Mouse (Mus musculus) liver, postnatal 0 days (tissue): ENCODE results near the gene Lmx1a. TPM values are rescaled to one million over a fixed set of nuclear protein-coding genes. Genes with fewer than 3 reads are reported as not detected.

ENCODE experiments used
- ATAC-seq: fragments of 200-750 bp; cut with Nextera tagmentation; 2 replicates; pipeline ENCODE4 v1.8.0; 2017; ENCODE audit warnings: mild to moderate bottlenecking, moderate library complexity
- DNase-seq: peaks from one replicate; pipeline ENCODE4 v3.0.0-alpha.2; 2016
- H3K27ac ChIP-seq: fragments of 300-500 bp; sonication (generic); 2 replicates; pipeline ENCODE4 v1.5.1; 2014; ENCODE audit warnings: antibody characterized with exemption, moderate library complexity, mild to moderate bottlenecking, low read depth
- H3K27me3 ChIP-seq: fragments of 300-500 bp; sonication (generic); 2 replicates; pipeline ENCODE4 v1.6.1; 2014; ENCODE audit warnings: low read length, control low read depth, mixed read lengths; ENCODE audit not compliant: insufficient read depth
- H3K36me3 ChIP-seq: fragments of 300-500 bp; sonication (generic); replicated peaks from 2 replicates; pipeline ENCODE4 v1.6.1; 2014; ENCODE audit warnings: mild to moderate bottlenecking, control low read depth, low read length, moderate library complexity, mixed read lengths; ENCODE audit not compliant: insufficient read depth
- H3K4me1 ChIP-seq: fragments of 300-500 bp; sonication (generic); 2 replicates; pipeline ENCODE4 v1.6.1; 2014; ENCODE audit warnings: antibody characterized with exemption, mild to moderate bottlenecking, control low read depth; ENCODE audit not compliant: insufficient read depth
- H3K4me2 ChIP-seq: fragments of 300-500 bp; sonication (generic); 2 replicates; pipeline ENCODE4 v1.6.1; 2014; ENCODE audit warnings: low read depth, mild to moderate bottlenecking, low read length, moderate library complexity, mixed read lengths
- H3K4me3 ChIP-seq: fragments of 300-500 bp; sonication (generic); 2 replicates; pipeline ENCODE4 v1.5.1; 2014; ENCODE audit warnings: low read depth, low read length
- H3K9ac ChIP-seq: fragments of 300-500 bp; sonication (generic); replicated peaks from 2 replicates; pipeline ENCODE4 v1.6.1; 2014; ENCODE audit warnings: mild to moderate bottlenecking, moderate library complexity
- H3K9me3 ChIP-seq: fragments of 300-500 bp; sonication (generic); 2 replicates; pipeline ENCODE4 v1.6.1; 2016; ENCODE audit warnings: mild to moderate bottlenecking, control low read depth, low read length, mixed read lengths
- CTCF ChIP-seq: sonication (generic); IDR thresholded peaks from 2 replicates; pipeline ENCODE4 v1.5.1; 2016; ENCODE audit warnings: antibody characterized with exemption, low read depth
- EP300 ChIP-seq: IDR thresholded peaks from 2 replicates; pipeline ENCODE4 v1.6.1; 2016; ENCODE audit warnings: antibody characterized with exemption, low read depth, mild to moderate bottlenecking
- WGBS: fragments of 180-500 bp; shearing (Covaris S2); extraction: QIAGEN DNeasy Blood & Tissue Kit; methylation state at CpG from one replicate; pipeline ENCODE4 v1.1.7; 2014; ENCODE audit not compliant: insufficient replicate concordance; 5-methylcytosine and 5-hydroxymethylcytosine counted together
- polyA plus RNA-seq: library from polyadenylated mRNA; unstranded; fragments of >200 nt; fragmentation: Nextera tagmentation; extraction: Ambion mirVana; gene quantifications from 2 replicates; pipeline ENCODE4 v1.2.1, GENCODE M21; 2015

Gene Lmx1a
- polyA plus RNA-seq, 1 experiment from 2014 or later: not detected

DNA sequence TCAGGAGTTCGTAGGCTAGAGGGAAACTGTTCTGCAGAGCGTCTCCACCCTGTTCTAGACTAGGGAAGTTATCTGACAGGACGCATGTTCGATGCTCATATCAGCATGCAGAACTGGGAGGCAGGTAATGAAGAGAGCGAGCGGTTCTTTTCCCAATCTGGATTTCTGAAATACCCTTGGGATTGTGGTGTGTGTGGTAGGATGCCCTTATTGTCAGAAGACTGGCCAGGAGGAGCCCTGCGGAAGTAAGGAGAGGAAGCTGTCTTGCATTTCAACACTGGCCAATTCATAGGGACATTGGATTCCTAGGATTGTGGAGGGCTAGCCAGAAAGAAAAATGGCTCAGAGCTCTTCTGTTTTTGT, 3.6 kb downstream of the Lmx1a start:
- Histone ChIP-seq H3K27ac (no peak overlapping the region), H3K4me1 (no peaks in the 10 kb centered on the region), H3K4me3 (0 out of 2 replicates have a peak overlapping the region, but pooled peaks have one; percentile 10), H3K27me3 (peaks cover 78% of the 10 kb centered on the region), H3K36me3 (no peaks in the 10 kb centered on the region), H3K9ac (no peak overlapping the region), H3K4me2 (no peak overlapping the region), H3K9me3 (no peaks in the 10 kb centered on the region)
- 2% methylated on average over 7 of the region's 7 CpGs for WGBS
- DNase-seq: no peak
- TF ChIP-seq CTCF (no peak), EP300 (no peak)
- ATAC-seq: no peak

DNA sequence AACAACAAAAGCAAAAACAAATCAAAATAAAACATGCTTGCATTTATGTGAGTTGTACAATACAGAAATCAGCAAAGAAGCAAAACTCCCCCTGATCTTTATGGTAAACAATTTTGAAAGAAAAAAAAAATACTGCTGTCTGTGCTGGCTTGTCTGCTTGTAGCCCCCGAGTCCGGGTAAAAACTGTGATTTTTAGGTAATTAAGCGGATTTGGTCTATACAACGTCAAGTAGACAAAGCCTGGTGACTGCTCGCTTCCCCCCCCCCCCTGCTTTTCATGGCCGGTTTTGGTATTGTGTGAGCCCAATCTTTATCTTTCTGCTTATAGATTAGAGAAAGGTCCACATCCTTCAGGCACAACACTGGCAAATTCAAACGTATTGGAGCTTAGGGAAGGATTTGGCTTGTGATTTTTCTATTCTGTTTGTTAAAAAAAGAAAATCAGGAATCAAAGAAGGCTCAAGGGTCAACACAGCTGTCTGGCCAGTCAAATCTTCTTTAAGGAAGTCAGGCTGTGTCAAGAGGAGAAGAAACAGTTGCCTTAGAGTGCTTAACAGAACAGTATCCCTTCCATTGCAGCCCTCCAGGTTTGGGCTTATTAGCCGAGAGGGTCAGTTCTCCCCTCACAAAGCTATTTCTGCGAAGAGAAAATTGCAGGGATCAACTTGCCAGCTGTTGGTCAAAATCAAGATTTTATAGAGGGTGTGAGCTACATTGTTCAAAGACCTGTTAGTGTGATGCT, 4.6 kb downstream of the Lmx1a start:
- Histone ChIP-seq H3K36me3 (no peaks in the 10 kb centered on the region), H3K27me3 (peaks cover 72% of the 10 kb centered on the region), H3K4me1 (no peaks in the 10 kb centered on the region), H3K4me3 (no peak overlapping the region), H3K27ac (no peak overlapping the region), H3K9ac (no peak overlapping the region), H3K4me2 (no peak overlapping the region), H3K9me3 (no peaks in the 10 kb centered on the region)
- DNase-seq: no peak
- TF ChIP-seq EP300: no peak
- no peak for TF ChIP-seq CTCF
- 4% methylated on average over 9 of the region's 9 CpGs for WGBS
- ATAC-seq: no peak

- DNase-seq: no peak
- Histone ChIP-seq H3K9ac (no peak overlapping the region), H3K9me3 (no peaks in the 10 kb centered on the region), H3K27me3 (peaks cover 61% of the 10 kb centered on the region), H3K4me1 (no peaks in the 10 kb centered on the region), H3K36me3 (no peaks in the 10 kb centered on the region), H3K27ac (no peak overlapping the region), H3K4me2 (no peak overlapping the region), H3K4me3 (no peak overlapping the region)
- no peak for ATAC-seq
- 21% methylated on average over 3 of the region's 3 CpGs for WGBS
- no peak for TF ChIP-seq CTCF
- no peak for TF ChIP-seq EP300
Observed at GRCm38 (mm10) chr1:167694731-167695130, 5.7 kb downstream of the Lmx1a start.

DNA sequence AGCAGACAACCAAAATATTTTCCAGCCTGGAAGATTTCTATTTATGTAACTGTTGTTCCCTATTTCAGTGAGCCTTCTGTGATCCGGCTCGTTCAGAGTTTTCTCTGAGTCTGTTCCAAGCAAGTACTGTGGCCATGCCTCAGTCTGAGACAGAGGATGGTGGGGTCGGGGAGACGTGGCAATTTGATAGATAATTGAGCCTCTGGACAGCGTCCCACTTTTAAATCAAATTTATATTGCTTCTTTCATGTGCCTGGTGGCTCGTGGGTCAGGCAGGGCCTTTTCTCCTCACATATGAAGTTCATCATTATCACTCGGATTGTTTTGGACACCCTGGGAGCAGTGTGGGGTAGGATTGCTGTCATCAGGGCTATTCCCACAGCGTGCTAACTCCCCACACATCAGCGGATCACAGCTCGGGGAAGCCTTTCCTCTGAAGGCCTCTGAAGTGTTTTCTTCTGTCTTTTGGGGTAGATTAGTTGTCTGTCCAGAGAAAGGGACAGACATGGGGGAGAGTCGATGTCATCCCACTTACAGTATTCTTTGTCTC, 6.9 kb downstream of the Lmx1a start:
- no peaks in the 10 kb centered on the region for H3K9me3 ChIP-seq
- H3K27me3 ChIP-seq: peaks cover 49% of the 10 kb centered on the region
- no peaks in the 10 kb centered on the region for H3K4me1 ChIP-seq
- no peaks in the 10 kb centered on the region for H3K36me3 ChIP-seq
- no peak overlapping the region for H3K27ac ChIP-seq
- DNase-seq (no peak), ATAC-seq (no peak)
- 43% methylated on average over 11 of the region's 11 CpGs for WGBS
- H3K4me2 ChIP-seq: no peak overlapping the region
- H3K9ac ChIP-seq: no peak overlapping the region
- H3K4me3 ChIP-seq: no peak overlapping the region
- no peak for TF ChIP-seq CTCF
- TF ChIP-seq EP300: no peak

DNA sequence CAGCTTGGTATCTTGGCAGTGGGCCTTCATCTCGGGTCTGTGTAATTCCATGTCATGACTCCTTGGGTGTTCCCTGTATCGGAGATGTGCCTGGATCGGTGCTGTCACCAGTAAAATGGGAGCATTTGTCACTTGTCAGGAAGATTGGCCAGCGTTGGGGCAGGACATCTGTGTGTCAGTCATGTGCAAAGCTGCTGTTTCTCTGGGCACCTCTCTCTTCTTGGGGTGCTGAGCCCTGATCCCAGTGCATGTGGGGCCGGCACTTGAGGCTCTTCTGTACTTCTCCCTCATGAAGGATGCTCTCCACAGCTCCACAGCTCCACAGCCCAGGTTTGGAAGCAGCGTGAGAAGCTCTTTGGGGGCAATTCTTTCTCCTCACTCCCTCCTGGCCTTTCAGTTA, 10.7 kb downstream of the Lmx1a start:
- no peak overlapping the region for H3K9ac ChIP-seq
- ATAC-seq (no peak), DNase-seq (no peak)
- no peak overlapping the region for H3K4me3 ChIP-seq
- 45% methylated on average over 6 of the region's 6 CpGs for WGBS
- H3K4me1 ChIP-seq: no peaks in the 10 kb centered on the region
- TF ChIP-seq EP300 (no peak), CTCF (no peak)
- no peak overlapping the region for H3K4me2 ChIP-seq
- no peak overlapping the region for H3K27ac ChIP-seq
- peaks cover 15% of the 10 kb centered on the region for H3K27me3 ChIP-seq
- no peaks in the 10 kb centered on the region for H3K36me3 ChIP-seq
- no peaks in the 10 kb centered on the region for H3K9me3 ChIP-seq

- H3K27me3 ChIP-seq: peaks cover 9% of the 10 kb centered on the region
- H3K9ac ChIP-seq: no peak overlapping the region
- no peaks in the 10 kb centered on the region for H3K36me3 ChIP-seq
- TF ChIP-seq EP300 (no peak), CTCF (no peak)
- no peak for DNase-seq
- H3K4me3 ChIP-seq: no peak overlapping the region
- H3K4me1 ChIP-seq: no peaks in the 10 kb centered on the region
- no peak overlapping the region for H3K4me2 ChIP-seq
- H3K27ac ChIP-seq: no peak overlapping the region
- ATAC-seq: no peak
- WGBS: 32% methylated on average over 7 of the region's 7 CpGs
- no peaks in the 10 kb centered on the region for H3K9me3 ChIP-seq
Observed at GRCm38 (mm10) chr1:167700221-167700620, 11.2 kb downstream of the Lmx1a start.
